Mouse (Mus musculus) megakaryocyte, embryonic 14.5 days (primary cell): ENCODE measurements around the gene Mob3b.

Experiments used
- FLI1 ChIP-seq: IDR thresholded peaks from 2 replicates; pipeline ENCODE4 v1.6.1; 2012; ENCODE audit warnings: low read length, inconsistent platforms, mixed read lengths
- GATA1 ChIP-seq: IDR thresholded peaks from 3 replicates; pipeline ENCODE4 v1.6.1; 2012; ENCODE audit warnings: mixed read lengths, low read length, inconsistent platforms, borderline replicate concordance

DNA sequence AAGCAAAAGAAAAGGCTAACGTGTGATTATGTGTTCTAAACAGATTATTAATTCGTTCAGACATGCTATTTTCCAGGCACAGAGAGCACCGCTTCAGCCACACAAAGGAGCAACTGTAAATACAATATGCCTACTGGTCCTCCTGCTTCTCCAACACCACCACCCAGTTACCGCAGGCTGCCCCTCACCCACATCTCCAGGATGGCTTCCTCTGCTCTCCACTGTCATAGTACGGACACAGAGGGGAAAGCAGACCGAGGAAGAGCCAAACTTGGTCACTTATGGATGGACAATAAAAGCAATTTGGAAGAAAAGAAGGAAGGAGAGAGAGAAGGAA, 163.7 kb downstream of the Mob3b start:
- no peak for TF ChIP-seq GATA1
- no peak for TF ChIP-seq FLI1
